Mouse (Mus musculus) embryo, embryonic 10 days (tissue): ENCODE results near the gene Gm28171.
"Not testable (repeated sequence)": the region's sequence is repeated elsewhere in the genome, so short reads cannot be mapped to it uniquely, and the experiment has no call there.

Experiments
- DNase-seq: peaks from one replicate; pipeline ENCODE4 v3.0.0-alpha.2; 2015; ENCODE audit warnings: low spot score

Gene Gm28171

DNA sequence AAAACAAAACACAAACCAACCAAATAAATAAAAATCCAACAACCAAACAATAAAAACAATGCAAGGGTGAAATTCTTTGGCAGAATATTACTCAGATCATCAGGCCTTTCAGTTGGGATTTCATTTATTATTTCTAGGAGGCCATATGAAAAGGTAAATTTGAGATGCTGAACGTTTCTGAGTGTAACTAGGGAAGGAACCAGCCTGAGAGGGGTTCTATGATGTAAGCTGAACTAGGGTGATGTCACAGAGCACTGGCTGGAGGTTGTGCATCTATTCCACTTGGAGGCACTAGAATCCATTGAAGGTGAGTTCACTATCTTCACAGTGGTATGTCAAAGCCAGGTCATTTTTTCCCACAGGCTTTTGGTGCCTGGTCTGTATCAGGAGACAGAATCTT is at the start of gene Gm28171:
Gene Gm28171 (plus strand): TSS at position 301 of the 400 bp plus-strand sequence.
- DNase-seq: not testable (repeated sequence)
